Mouse (Mus musculus): ENCODE results near the gene Zfp27.

Gene Zfp27

DNA sequence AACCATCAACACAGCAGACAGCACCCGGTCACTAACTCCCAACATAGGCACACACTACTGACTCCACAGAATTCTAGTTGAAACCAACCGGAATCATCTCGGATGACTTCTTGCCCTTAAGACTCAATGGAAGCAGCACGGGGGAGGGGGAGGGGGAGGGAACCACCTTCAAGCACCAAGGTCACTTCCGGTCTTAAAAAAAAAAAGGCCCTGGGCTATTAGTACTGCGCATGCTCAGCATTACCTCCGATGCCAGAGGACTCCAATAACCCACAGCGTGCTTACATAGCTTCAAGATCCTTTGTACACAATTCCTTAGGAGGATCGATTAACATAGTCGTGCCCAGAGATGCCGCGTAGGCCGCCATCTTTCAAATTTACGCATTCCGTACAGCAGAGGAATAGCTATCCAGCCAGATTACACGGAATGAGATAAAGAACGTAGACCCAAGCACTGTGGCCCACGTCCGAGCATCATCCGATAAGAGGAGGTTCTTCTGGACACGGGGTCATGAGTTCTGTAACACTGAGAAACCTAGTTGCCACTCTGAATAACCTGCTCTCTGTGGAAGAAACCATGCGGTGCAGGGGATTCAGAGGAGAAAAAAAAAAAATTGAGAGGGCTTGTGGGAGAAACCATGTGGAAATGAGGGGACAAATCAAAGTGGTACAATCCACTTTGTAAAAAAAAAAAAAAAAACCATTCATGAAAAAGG is at the start of gene Zfp27:
Gene Zfp27 (minus strand): TSS at position 607 of the 716 bp plus-strand sequence.
- in situ Hi-C loops (cut with MboI, MseI), result loop anchor here in 1 of 2 experiments (10.0 kb wide), 1 partner anchor 51 kb away; the partner anchor contains the start of genes Zfp420 and Zfp940

- in situ Hi-C loops (cut with MboI, MseI), result no loop called here
These were observed 48.4 kb upstream of the Zfp27 start for GRCm38 (mm10) chr7:29954731-29955130.

GRCm38 (mm10) chr7:29953513-29954401 is 47.4 kb upstream of the Zfp27 start, which contains the start of gene Zfp74:
Gene Zfp74 (minus strand): TSS chr7:29954089.
- in situ Hi-C loops (cut with MboI, MseI), result no loop called here

GRCm38 (mm10) chr7:29953086-29953485 is 46.7 kb upstream of the Zfp27 start:
- in situ Hi-C loops (cut with MboI, MseI), result no loop called here

- in situ Hi-C loops (cut with MboI, MseI), result no loop called here
These were observed 37.8 kb upstream of the Zfp27 start for GRCm38 (mm10) chr7:29944201-29944600.

DNA sequence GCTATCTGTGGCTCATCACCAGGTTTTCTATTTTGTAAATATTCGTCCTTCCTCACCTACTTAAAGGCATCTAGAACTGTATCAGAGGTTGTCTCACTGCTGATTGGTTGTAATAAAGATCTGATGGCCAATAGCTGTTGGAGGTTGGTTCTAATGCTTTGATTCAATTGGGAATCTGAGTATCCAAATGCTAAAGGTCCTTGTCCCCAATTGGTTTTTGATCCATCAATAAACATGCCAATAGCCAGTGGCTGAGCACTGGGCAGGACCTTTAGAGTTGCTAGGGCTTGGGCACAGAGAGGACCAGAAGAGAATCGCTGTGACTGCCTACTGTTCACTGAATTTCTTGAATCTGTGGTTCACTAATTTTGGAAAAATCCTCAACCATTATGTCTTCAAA is 37.3 kb upstream of the Zfp27 start:
- in situ Hi-C loops (cut with MboI, MseI), result no loop called here

GRCm38 (mm10) chr7:29942740-29943139 is 36.4 kb upstream of the Zfp27 start:
- in situ Hi-C loops (cut with MboI, MseI), result no loop called here

GRCm38 (mm10) chr7:29941027-29941426 is 34.7 kb upstream of the Zfp27 start:
- in situ Hi-C loops (cut with MboI, MseI), result no loop called here

DNA sequence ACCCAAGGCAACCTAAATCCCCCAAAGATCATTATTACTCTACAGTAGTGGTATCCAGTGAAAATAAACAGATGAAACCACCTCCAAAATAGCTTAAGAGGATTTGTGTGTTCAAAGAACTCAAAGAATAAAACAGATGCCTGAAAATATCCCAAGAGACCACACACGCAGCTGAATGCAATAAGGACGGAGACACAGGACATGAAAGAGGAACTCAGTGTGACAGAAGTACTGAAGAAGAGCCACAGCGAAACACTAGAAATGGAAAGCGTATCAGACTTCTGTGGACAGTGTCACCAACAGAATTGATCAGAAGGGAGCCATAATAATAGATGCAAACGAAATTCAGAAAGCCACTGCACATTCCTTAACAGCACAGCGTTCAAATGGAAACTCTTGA is 32.5 kb upstream of the Zfp27 start:
- in situ Hi-C loops (cut with MboI, MseI), result no loop called here

- in situ Hi-C loops (cut with MboI, MseI), result no loop called here
These were observed 16.4 kb upstream of the Zfp27 start for GRCm38 (mm10) chr7:29922780-29923179.

GRCm38 (mm10) chr7:29921439-29922093 is 15.2 kb upstream of the Zfp27 start:
- in situ Hi-C loops (cut with MboI, MseI), result no loop called here

DNA sequence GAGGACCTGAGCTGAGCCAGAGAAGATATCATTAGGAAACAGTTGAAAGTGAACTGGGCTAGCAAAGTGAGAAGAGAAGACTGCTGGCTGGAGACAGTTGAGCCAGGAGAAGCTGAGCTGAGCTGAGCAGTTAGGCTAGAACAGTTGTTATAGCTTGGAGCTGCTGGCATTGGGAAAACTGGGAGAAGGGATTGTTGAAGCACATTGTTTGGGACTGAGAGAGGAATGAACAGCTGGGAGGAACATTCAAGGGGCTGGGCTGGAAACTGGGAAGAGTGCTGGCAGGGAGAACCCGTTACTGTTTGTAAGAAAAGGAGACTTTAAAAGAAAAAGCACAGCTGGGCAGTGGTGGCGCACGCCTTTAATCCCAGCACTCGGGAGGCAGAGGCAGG is 11.7 kb upstream of the Zfp27 start:
- in situ Hi-C loops (cut with MboI, MseI), result no loop called here

- in situ Hi-C loops (cut with MboI, MseI), result no loop called here
These were observed 11.1 kb upstream of the Zfp27 start for GRCm38 (mm10) chr7:29917371-29918061.

DNA sequence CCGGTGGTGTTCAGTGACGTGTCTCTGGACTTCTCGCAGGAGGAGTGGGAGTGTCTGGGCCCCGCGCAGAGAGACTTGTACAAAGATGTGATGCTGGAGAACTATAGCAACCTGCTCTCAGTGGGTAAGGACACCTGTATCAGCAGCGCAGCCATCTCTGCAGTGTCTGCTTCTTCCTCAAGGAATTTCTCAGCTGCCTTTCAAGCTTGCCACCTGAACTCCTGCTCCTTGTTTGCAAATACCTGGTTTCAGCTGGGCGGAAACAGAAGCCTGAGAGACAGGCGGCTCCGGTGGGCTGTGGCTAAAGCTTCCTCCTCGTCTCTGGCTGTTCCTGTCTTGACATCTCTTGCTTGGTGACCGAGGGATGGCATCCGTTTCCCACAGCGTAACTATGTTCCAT is 5.8 kb upstream of the Zfp27 start:
- in situ Hi-C loops (cut with MboI, MseI), result no loop called here

GRCm38 (mm10) chr7:29910252-29910651 is 3.9 kb upstream of the Zfp27 start:
- in situ Hi-C loops (cut with MboI, MseI), result no loop called here

- in situ Hi-C loops (cut with MboI, MseI), result loop anchor here in 1 of 2 experiments (10.0 kb wide), 1 partner anchor 54 kb away; the partner anchor contains the start of genes Zfp420 and Zfp940
These were observed 2.0 kb upstream of the Zfp27 start, which contains the start of gene Zfp383 for GRCm38 (mm10) chr7:29908130-29908950. Gene Zfp383 (plus strand): TSS chr7:29908223.

DNA sequence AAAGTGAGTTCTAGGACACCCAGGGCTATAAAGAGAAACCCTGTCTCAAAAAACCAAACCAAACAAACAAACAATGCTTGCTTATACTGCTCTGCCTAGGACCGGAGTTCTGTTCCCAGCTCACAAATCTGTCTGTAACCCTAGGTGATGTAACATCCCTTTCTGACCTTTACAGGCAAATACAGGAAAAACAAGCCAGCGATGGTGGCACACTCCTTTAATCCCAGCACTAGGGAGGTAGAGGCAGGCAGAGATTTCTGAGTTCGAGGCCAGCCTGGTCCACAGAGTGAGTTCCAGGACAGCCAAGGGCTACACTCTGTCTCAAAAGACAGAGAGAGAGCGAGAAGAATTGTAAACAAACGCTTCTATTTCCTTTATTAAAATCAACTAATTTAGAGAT is 834 bp upstream of the Zfp27 start:
- in situ Hi-C loops (cut with MboI, MseI), result loop anchor here in 1 of 2 experiments (10.0 kb wide), 1 partner anchor 52 kb away; the partner anchor contains the start of genes Zfp420 and Zfp940

- in situ Hi-C loops (cut with MboI, MseI), result loop anchor here in 1 of 2 experiments (10.0 kb wide), 1 partner anchor 52 kb away; the partner anchor contains the start of genes Zfp420 and Zfp940
These were observed 298 bp upstream of the Zfp27 start for GRCm38 (mm10) chr7:29906682-29907058.

GRCm38 (mm10) chr7:29904101-29904500 is 2.3 kb downstream of the Zfp27 start:
- in situ Hi-C loops (cut with MboI, MseI), result loop anchor here in 1 of 2 experiments (10.0 kb wide), 1 partner anchor 49 kb away; the partner anchor contains the start of genes Zfp420 and Zfp940

GRCm38 (mm10) chr7:29898351-29898750 is 8.0 kb downstream of the Zfp27 start:
- in situ Hi-C loops (cut with MboI, MseI), result no loop called here

Measured in T-helper 17 cell (primary cell).